Mouse (Mus musculus) ES-CJ7 (cell line): ENCODE data around the gene Tnfrsf1a.

Experiments
- DNase-seq: peaks from one replicate; pipeline ENCODE4 v3.0.0; 2011; ENCODE audit warnings: low read depth, low spot score

Tnfrsf1a gene

DNA sequence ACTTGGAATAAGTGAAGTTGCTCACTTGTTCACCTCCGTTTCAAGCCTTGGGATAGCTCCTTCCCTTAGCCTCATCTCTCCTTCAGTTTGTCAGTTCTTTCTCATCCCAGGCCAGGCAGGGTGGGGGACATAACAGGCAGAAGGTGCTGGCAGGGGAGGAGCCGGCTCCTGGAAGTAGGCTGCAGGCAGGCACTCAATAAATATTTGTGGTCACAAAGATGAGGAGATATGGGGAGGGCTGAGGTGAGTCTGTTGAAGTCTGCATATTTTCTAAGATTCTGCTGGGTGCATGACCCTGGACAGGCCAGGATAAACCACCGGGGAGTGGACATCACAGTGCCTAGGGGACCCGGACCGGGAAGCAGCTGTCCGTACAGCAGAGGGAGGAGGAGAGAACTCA is 25.6 kb upstream of the Tnfrsf1a start:
- no peak for DNase-seq

DNA sequence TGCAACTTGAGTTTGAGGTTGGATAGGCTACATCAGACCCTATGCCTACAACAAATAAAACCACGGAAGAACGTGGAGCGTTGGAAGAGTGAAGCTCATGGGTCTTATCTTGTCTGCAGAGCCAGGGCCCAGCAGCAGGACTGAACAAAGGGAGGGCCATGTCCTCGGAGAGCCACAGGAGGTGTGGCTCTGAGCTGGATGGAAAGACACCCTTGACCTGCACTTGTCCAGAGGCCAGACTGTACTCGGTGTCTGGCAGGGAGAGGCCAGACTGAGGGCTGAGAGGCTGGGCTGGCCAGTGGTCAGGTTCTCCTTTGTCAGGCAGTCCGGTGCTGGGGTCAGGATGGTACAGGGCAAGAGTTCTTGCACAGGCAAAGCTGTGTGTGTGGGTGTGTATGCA is 23.8 kb upstream of the Tnfrsf1a start:
- no peak for DNase-seq

DNA sequence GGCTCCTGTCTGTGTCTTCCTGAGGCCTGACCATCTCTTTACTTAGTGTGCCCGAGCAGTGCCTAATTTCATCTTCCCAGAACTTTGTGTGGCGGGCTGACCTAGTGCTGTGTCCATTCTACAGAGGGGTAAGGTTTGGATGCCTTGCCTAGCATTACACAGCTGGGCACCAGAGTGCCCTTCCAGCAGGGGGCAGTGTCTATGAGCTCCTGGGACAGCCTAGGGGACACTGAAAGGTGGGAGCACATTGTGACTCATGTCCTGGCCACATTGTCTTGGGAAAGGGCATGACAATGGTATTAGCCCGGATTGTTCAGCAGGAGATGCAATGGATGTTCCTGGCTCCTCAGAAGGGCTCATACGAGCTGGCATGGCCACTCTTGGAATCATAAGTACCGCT is 20.9 kb upstream of the Tnfrsf1a start:
- DNase-seq = peak; percentile 62

DNA sequence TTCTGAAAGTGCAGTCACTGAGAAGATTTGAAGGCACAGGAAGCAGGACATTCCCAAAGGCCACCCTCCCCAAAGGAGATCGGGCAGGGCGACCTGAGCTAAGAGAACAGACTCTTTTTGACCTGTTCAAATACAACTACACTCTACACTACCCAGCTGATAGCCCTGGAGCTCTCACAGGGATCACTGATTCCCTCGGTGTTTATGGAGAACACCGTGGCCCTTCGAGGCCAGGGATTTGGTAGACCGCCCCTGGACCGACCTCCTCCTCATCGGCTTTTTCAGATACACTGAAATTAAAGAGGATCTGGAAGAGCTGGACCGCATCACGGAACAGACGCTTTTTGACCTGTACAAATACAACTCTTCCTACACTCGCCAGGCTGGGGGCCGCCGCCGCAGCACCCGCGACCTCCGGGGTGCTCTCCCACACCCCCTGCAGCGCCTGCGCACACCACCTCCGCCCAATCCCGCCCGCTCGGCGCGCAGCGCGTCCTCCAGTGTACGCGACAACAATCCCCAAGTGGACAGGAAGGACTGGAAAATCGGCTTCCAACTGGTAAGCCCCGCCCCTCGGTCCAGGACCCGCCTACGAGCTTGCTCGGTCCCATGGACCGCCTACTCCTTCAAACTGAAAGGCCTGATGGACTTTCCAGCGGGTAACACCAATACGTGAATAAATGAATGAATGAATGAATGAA is 18.4 kb upstream of the Tnfrsf1a start:
- peak; percentile 61 for DNase-seq

DNA sequence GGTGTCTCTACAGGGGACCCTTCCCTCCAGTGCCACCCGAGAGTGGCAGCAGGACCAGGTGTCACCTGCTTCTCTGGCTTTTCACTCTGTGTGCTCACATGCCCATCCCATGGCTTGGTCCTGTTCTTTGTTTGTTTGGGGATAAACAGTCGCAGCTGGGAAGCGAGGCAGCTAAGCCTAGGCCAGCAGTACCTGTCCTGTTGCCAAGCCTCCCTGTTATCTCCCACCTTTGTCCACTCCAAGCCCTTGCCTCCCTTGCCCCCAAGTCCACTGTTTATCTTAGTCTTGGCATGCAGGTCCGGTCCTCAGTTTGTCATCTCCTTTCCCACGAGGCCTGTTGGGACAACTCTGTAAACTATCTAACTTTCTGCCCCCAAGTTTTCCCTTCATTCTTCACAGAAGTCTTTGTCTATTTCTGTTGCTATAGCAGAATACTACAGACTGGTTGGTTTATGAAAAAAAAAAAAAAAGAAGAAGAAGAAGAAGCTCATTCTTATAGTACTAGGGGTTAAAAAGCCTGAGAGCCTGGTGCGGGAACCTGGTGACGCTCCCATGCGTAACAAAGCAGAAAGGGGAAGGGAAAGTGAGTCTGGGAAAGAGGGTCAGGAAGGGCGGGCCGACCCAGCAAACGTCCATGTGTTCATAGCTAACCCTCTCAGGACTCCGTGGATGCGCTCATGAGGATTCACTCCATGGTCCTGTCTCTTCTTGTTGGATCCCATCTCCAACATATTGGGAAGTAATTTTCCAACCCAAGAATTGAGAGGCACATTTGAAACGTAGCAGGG is 15.9 kb upstream of the Tnfrsf1a start:
- DNase-seq = no peak

DNA sequence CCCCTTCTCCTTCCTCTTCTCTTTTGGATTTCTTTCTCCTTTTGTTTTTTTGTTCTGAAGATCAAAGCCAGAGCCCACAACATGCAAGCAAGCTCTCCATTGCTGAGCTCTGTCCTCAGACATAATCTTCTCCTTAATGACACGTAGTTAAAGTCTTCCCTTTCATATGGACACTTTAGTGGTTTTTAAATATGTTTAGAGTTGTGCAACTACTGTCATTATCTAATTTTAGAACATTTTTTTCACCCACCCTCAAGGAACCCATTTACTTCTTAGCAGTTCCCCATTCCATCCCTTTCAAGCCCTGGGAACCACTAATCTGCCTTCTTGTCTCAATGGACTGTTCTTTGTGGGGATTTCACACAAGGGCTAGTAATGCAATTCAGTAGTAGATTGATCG is 14.8 kb upstream of the Tnfrsf1a start:
- DNase-seq = no peak

DNA sequence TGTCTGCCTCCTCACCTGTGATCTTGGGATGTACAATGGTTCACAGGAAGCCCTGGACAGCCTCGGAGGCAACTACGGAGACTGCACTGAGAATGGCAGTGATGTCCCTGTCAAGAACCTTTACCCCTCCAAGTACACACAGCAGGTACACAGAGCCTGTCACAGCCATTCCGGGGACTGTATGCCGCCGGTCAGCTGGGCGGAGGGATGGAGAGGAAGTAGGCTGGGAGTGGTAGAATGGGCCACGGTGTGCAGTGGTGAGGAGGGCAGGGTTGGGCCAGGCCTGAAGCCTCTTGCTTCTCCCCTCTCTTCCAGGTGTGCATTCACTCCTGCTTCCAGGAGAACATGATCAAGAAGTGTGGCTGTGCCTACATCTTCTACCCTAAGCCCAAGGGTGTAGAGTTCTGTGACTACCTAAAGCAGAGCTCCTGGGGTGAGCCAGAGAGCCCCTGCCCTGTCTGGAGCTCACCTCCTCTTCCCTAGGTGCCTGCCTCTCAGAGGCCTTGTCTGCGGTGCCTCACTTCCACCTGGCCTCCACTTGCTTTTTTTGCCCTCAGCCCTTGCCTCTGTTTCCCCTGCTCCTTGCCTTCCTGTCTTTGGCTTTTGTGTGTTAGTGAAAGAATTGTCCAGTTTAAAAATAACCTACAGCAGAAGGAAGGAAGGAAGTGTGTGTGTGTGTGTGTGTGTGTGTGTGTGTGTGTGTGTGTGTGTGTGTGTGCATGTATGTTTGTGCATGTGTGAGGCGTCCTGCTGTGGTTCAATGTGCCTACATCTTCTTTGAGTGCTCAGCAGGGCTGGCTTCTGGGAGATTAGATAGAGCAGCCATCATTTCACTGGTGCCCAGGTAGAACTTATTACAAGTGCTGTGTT is 10.1 kb upstream of the Tnfrsf1a start:
- no peak for DNase-seq

DNA sequence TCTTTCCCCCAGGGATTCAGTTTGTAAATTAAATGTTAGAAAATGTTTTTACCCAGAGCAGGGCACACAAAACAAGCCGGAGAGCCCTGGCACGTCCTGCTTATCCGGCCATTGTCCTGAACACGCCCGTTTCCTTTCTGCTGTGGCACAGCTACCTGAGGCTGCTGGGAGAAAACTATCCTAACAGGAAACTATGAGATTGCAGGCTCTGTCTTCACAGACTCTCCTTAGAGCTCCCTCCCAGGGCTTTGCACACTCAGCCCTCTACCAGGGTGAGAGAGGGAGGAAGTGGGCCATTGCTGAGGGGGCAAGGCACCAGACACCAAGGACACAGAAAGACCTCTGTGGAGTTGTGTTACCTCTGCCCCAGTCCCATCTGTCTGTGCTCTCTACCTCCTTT is 8.9 kb upstream of the Tnfrsf1a start:
- DNase-seq = no peak

DNA sequence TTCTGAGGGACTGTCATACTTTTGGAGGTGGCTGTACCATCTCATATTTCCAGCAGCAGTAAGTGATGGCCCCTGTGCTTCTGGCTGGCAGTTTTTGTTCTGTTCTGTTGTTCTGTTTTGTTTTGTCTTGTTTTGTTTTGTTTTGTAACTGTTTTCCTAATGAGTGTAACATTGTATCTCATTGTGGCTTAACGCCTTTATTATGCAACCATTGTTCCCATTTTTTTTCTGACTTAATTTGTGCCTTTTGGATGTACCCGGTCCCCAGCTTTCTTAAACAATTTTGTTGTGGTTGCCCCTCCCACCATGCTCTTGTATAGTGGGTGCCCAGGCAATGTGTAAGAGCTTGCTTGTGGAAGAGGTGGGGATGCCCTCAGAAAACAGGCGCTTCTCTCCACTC is 7.0 kb upstream of the Tnfrsf1a start:
- no peak for DNase-seq

DNA sequence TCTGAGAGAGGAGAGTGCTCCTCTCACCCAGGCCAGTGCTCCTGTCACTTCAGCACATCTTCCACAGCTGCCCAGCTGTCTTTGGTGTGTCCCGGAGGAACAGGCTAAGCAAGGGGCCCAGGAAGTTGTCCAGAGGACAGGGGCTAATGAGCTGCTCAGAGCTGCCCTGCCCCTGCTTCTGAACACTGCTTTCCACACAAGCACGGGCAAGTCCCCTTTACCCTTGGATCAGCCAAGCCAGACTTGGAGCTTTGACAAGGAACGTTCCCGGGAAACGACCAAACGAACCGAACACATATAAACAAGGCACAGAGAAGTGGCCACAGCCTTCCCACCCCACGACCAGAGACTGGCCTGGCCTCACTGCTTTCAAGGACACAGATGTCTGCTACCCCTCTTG is 5.1 kb upstream of the Tnfrsf1a start:
- no peak for DNase-seq

DNA sequence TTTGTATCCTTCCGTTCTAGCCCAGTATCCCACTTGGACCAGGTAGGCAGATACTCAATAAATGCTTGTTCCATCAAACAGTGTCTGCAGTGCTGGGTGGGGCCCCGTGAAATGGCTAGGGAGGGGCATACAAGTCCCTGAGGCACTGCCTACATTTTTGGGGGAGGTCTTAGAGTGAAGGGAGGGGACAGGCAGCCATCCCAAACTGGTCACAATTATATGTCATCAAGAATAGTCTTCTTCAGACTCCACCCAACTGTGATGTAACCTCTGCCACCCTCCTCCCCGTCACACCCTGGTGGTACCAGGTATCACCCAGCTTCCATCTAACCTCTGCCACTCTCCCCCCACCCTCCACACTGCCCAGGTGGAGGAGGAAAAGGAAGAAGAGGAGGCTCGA is 4.3 kb upstream of the Tnfrsf1a start:
- no peak for DNase-seq

DNA sequence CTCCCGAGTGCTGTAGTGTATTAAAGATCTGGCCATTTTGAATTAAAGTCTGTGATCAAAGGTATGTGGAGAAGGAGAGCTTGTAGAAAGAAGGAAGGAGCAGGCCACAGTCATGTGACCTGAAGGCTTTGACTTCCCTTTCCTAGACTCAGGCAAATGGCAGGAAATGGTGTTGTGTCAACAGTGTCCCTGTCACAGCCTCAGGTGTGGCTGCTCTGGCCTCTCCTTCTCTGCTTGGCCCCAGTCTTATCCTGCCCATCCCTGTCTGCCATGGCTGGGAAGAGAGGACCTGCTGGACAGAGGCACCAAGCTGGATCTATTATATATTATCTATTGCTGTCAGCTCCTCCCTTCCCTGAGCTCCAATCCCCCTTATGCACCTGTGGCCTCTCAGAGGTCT is 3.5 kb upstream of the Tnfrsf1a start:
- DNase-seq = no peak

DNA sequence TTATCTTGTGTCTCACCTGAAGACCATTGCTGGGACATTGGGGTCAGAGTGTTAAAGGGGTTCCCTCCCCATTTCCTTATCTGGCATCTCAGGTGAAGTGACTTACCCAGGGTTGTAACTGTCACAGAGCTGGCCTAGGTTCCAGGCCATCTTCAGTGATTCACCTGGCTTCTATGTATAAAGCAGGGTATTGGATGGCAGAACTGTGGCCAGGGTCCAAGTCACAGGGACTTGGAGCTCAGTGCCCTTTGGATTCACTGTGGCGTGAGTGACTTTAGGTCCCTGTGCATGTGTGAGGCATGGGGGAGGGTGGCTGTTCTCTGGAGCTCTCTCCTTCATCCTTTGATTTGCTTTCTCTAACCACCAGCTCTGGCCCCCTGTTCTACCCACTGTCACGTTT is 3.1 kb upstream of the Tnfrsf1a start:
- no peak for DNase-seq

DNA sequence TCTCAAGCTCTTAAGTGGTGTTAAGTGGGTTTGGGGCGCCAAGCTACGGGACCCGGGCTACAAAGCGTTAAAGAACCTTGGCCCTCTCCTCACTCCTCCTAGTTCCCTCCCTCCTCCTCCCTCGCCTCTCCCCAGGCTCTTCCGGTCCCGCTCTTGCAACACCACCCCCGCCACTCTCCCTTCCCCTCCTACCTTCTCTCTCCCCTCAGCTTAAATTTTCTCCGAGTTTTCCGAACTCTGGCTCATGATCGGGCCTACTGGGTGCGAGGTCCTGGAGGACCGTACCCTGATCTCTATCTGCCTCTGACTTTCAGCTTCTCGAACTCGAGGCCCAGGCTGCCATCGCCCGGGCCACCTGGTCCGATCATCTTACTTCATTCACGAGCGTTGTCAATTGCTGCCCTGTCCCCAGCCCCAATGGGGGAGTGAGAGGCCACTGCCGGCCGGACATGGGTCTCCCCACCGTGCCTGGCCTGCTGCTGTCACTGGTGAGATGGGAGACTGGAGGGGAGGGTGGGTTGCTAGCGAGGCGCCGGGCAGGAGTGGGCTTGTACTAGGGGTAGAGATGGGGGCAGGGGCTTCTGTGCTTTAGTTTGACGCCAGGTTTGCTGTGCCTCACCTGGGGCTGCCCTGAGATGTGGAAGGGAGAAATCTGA is 541 bp downstream of the Tnfrsf1a start:
- peak; percentile 64 for DNase-seq

DNA sequence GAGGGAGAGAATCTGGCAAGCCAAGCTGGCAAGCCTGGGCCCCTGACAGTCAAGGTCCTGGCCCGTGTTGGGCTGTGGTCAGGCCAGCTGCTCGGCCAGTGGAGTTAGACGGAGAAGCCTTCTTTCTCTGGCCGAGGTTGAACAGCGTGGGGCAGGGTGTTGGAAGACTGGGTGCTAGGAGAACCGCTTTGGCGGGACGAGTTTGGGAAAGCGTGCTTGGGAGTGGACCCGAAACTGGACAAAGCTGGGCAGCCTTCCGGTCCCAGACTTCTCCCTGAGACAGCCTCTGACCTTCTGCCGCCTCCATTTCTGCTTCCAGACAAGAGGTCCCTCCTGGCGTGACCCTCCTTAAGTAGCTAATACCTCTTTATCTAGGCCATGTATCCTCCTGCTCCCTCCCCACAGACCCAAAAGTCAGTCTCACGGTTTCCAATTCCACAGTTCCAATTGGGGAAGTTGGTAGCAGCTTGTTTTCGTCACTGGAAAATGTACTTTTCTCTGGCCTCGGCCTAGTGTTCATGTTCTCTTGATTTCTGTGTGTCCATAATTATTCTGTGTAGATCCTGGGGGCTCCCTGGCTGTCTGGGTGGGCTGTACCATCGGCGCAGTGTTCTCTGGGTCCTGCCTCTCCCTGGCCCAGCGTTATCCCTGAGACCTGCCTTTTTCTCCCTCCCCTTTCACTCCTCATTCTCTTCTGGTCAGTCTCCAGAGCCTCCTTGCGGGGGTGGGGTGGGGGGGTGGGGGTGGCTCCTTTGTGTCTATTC is 1.3 kb downstream of the Tnfrsf1a start:
- DNase-seq = no peak

GRCm38 (mm10) chr6:125350995-125351324 is 1.8 kb downstream of the Tnfrsf1a start:
- DNase-seq = no peak

- DNase-seq = no peak
Observed at GRCm38 (mm10) chr6:125351368-125352045, 2.3 kb downstream of the Tnfrsf1a start.

DNA sequence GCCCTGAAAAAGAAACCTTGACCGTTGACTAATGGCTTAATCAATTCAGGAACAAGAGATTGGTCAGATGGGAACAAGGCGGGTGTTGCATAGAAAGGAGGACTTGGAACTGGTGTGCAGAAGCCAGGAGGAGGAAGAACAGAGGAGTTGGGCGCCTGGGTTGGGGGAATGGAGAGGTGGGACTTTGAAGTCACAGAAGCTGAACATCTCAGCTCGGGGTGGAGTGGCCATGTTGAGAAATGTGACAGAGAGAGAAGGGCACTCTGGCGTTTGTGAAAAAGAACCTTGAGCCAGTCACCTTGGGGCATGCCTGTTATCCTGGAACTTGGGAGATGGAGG is 2.9 kb downstream of the Tnfrsf1a start:
- DNase-seq = no peak

DNA sequence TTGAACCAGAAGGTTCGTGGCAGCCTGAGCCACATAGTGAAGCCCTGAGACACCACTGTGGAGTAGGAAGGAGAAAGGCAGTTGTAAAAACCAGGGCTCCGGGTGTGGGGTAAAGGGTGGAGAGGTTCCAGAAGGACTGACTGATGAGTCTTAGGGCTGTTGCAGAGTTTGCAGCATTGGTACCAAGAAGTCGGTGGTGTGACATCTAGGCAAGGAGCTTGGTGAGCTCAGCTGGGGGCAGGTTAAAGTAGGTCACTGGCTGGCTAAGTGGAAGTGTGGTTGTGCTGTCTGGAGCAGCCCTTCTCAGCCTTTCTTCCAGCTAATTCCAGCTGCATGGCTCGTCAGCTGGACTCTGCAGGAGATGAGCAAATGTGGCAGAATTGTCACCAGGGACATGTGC is 3.6 kb downstream of the Tnfrsf1a start:
- no peak for DNase-seq

DNA sequence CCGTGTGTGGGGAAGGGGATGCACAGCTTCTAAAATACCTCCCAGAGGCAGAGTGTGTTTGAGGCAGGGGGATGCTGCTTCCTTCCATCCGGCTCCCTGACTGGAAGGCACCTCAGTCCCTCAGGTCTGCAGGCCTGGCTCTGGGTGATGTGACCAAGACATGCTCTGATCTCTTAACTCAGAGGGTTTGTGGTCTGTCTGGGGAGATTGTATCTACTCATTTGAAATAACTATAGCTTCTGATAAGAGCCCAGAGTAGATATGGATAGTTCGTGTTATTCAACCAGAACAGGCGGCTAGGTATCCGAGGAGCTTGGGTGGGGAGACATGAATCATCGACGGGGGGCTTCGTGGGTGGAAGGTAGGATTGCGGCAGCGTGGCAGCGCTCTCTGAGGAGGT is 4.1 kb downstream of the Tnfrsf1a start:
- DNase-seq = no peak

DNA sequence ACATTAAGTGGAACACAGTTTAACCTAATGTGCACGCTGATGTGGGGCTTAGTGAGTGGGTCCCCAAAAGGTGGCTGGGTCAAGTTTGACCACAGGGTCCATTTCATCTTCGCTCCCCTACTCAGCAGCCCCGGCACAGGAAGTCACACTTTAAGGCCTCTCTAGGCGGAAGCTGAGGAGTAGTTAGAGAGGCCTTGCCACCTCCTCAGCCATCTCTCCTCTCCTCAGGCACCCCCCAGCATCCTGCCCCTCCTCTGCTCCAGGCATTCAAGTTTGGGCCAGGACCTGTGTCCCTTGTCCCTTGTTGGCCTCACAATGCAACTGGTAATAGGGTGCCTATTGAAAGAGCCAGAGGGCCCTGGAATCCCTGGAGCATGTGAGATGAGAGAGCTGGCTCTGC is 4.5 kb downstream of the Tnfrsf1a start:
- no peak for DNase-seq
